Mouse (Mus musculus): ENCODE measurements around the gene Epha6. TPM values are rescaled to one million over a fixed set of nuclear protein-coding genes. Genes with fewer than 3 reads are reported as not detected.
A peak's percentile ranks its signal among the peaks of the same experiment; 100 is the strongest.

Gene Epha6
- polyA plus RNA-seq, 1 experiment from 2014 or later = not detected

DNA sequence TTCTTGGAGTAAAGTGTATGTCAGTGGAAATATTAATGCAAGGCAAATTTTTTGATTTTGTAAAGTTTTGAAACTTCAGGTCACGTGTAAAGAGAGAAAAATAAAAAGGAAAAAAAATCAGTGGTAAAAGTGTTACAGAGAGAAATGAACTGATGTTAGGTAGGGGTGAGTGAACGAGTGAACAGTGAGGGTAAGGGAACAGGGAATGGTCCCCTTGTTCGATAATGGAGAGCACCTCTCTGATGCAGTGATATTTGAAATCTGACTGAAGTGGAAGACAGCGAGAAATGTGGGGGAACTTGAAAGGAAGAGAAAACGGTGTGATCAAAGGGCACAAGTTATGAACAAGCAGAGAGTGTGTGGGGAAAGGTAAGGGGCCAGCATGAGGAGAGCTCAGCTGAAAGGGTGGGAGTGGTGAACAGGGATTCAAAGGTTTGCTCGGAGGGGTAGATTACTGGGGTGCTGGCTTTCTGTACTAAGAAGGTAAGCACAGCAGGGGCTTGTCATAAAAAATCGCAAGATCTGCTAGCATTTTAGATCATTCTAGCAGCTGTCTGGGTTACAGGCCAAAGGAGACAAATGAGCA is 137.0 kb downstream of the Epha6 start:
- TF ChIP-seq EP300 (IDR thresholded peaks at IDR 0.05) = no peak
- TF ChIP-seq CTCF (IDR thresholded peaks at IDR 0.05) = no peak
- Histone ChIP-seq H3K27me3 (replicated peaks; ENCODE audit: insufficient read depth, low read length) (no peaks in the 10 kb centered on the region), H3K9me3 (ENCODE audit: low read length) (no peaks in the 10 kb centered on the region), H3K4me3 (ENCODE audit: low read depth, low read length) (no peak overlapping the region), H3K4me2 (replicated peaks; ENCODE audit: low read depth, low read length) (no peak overlapping the region), H3K27ac (ENCODE audit: low read length) (no peak overlapping the region), H3K36me3 (ENCODE audit: insufficient read depth, low read length) (no peaks in the 10 kb centered on the region), H3K4me1 (ENCODE audit: insufficient read depth, low read depth, low read length) (no peaks in the 10 kb centered on the region), H3K9ac (replicated peaks; ENCODE audit: low read depth) (no peak overlapping the region)
- DNase-seq (ENCODE audit: low spot score) (no peak), ATAC-seq (no peak)
- 50% methylated on average over 7 of the region's 7 CpGs for WGBS

DNA sequence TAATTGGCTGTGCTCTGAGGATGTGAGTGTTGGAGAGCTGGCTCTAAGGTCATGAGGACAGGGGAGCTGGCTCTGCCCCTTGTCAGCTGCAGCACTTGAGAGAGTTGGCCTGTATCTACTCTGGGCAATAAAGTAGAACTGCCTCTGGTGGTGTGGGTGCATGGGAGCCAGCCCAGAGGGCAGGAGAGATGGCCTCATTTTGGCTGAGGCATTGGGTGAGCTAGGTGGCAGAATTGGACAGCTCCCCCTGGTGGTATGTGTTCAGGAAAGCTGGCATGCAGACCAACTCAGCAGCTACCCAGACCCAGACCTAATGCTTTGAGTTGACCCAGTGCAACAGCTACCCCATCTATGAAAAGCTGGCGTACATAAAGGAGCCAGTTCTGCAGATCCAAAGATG is 170.0 kb downstream of the Epha6 start:
- TF ChIP-seq CTCF (IDR thresholded peaks at IDR 0.05) (peak; percentile 4; the same call in 1 of the 2 replicates), EP300 (IDR thresholded peaks at IDR 0.05) (no peak)
- H3K9me3 ChIP-seq (ENCODE audit: low read length) = no peaks in the 10 kb centered on the region
- H3K4me2 ChIP-seq (replicated peaks; ENCODE audit: low read depth, low read length) = no peak overlapping the region
- H3K27me3 ChIP-seq (replicated peaks; ENCODE audit: insufficient read depth, low read length) = no peaks in the 10 kb centered on the region
- ATAC-seq (no peak), DNase-seq (ENCODE audit: low spot score) (no peak)
- WGBS = 76% methylated on average over 1 of the region's 1 CpGs
- H3K36me3 ChIP-seq (ENCODE audit: insufficient read depth, low read length) = no peaks in the 10 kb centered on the region
- H3K9ac ChIP-seq (replicated peaks; ENCODE audit: low read depth) = no peak overlapping the region
- no peak overlapping the region for H3K27ac ChIP-seq (ENCODE audit: low read length)
- no peak overlapping the region for H3K4me3 ChIP-seq (ENCODE audit: low read depth, low read length)
- H3K4me1 ChIP-seq (ENCODE audit: insufficient read depth, low read depth, low read length) = no peaks in the 10 kb centered on the region

DNA sequence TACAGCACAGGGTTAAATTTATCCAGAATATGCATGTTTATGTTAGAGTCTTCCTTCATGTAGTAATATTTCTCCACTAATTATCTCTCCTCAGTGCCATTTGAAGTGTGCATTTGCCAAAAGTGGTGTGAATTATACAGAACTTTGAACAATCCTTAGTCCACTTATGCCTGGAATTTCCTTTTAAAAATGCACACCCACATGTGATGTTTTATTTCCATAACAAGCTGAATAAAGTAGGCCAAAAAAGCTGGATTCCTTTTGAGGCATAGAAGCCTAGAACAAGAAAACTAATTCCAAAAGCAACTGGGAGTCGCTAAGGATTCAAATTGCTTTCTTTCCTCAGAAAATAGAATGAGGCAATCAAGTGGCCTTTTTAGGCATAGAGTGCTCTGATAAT is 171.1 kb downstream of the Epha6 start:
- ATAC-seq = no peak
- Histone ChIP-seq H3K27me3 (replicated peaks; ENCODE audit: insufficient read depth, low read length) (no peaks in the 10 kb centered on the region), H3K27ac (ENCODE audit: low read length) (no peak overlapping the region), H3K4me3 (ENCODE audit: low read depth, low read length) (no peak overlapping the region), H3K36me3 (ENCODE audit: insufficient read depth, low read length) (no peaks in the 10 kb centered on the region), H3K4me1 (ENCODE audit: insufficient read depth, low read depth, low read length) (no peaks in the 10 kb centered on the region), H3K4me2 (replicated peaks; ENCODE audit: low read depth, low read length) (no peak overlapping the region), H3K9me3 (ENCODE audit: low read length) (no peaks in the 10 kb centered on the region), H3K9ac (replicated peaks; ENCODE audit: low read depth) (no peak overlapping the region)
- DNase-seq (ENCODE audit: low spot score) = no peak
- WGBS = 92% methylated on average over 1 of the region's 1 CpGs
- TF ChIP-seq CTCF (IDR thresholded peaks at IDR 0.05) (no peak), EP300 (IDR thresholded peaks at IDR 0.05) (no peak)

DNA sequence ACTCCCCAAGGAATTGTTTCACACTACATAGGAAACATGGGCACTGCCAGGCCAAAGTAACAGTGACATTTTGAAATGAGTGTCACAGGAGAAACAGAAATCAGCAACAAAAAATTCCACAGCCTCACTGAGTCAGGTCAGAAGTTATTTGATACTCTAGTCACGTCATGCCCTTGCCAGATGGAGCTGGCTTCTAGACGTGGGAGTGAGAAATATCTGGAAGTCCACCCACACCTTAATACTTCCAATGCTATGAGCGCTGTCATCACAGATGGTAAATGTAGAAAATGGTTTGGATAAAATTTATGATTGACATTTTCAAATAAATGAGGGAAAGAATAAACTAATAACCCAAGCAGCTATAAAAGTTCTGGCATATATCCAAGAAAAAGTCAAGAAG is 210.0 kb downstream of the Epha6 start:
- Histone ChIP-seq H3K27ac (ENCODE audit: low read length) (no peak overlapping the region), H3K4me2 (replicated peaks; ENCODE audit: low read depth, low read length) (no peak overlapping the region), H3K9me3 (ENCODE audit: low read length) (no peaks in the 10 kb centered on the region), H3K4me1 (ENCODE audit: insufficient read depth, low read depth, low read length) (no peaks in the 10 kb centered on the region), H3K27me3 (replicated peaks; ENCODE audit: insufficient read depth, low read length) (no peaks in the 10 kb centered on the region), H3K4me3 (ENCODE audit: low read depth, low read length) (no peak overlapping the region), H3K36me3 (ENCODE audit: insufficient read depth, low read length) (no peaks in the 10 kb centered on the region), H3K9ac (replicated peaks; ENCODE audit: low read depth) (no peak overlapping the region)
- ATAC-seq = no peak
- TF ChIP-seq EP300 (IDR thresholded peaks at IDR 0.05) (no peak), CTCF (IDR thresholded peaks at IDR 0.05) (no peak)
- no peak for DNase-seq (ENCODE audit: low spot score)
- 58% methylated on average over 3 of the region's 3 CpGs for WGBS

DNA sequence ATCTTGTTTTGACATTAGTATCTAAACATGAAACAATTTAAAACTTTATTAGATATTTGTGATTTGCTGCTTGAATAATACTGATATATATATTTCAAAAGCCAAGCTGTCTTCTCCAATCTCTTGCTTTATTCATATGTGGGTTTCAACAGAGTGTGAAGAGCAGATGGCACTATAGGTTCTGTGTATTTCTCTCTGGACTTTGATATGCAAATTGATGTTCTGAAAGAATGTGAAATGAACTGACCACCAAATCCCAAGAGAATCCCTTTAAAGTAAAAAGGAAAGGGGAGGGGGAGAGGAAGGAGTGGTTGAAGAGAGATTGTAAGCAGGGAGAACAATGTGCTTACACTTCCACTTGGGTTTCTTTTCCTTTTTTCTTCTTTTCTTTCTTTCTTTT is 212.4 kb downstream of the Epha6 start:
- Histone ChIP-seq H3K4me3 (ENCODE audit: low read depth, low read length) (no peak overlapping the region), H3K9ac (replicated peaks; ENCODE audit: low read depth) (no peak overlapping the region), H3K27me3 (replicated peaks; ENCODE audit: insufficient read depth, low read length) (no peaks in the 10 kb centered on the region), H3K27ac (ENCODE audit: low read length) (no peak overlapping the region), H3K9me3 (ENCODE audit: low read length) (no peaks in the 10 kb centered on the region), H3K4me2 (replicated peaks; ENCODE audit: low read depth, low read length) (no peak overlapping the region), H3K36me3 (ENCODE audit: insufficient read depth, low read length) (no peaks in the 10 kb centered on the region), H3K4me1 (ENCODE audit: insufficient read depth, low read depth, low read length) (no peaks in the 10 kb centered on the region)
- TF ChIP-seq EP300 (IDR thresholded peaks at IDR 0.05) = no peak
- TF ChIP-seq CTCF (IDR thresholded peaks at IDR 0.05) = no peak
- ATAC-seq = no peak
- no peak for DNase-seq (ENCODE audit: low spot score)

DNA sequence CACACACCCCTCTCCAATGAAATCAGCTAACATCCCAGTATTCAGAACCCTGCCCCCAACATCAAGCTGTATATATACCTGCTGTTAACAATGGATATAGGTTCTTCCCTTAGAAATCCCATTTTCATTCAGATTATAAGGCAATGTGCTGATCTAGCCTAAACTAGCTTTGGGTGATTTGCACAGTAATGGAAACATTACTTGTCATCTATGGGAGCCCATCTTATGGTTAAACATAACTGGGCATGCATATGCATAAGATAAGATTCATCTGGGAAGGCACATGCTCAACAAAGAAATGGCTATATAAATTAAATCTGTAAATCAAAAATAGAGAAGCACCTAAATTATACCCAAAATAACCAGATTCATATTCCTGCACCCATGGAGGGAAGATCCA is 230.2 kb downstream of the Epha6 start:
- DNase-seq (ENCODE audit: low spot score) (no peak), ATAC-seq (no peak)
- Histone ChIP-seq H3K4me3 (ENCODE audit: low read depth, low read length) (no peak overlapping the region), H3K4me2 (replicated peaks; ENCODE audit: low read depth, low read length) (no peak overlapping the region), H3K4me1 (ENCODE audit: insufficient read depth, low read depth, low read length) (no peaks in the 10 kb centered on the region), H3K36me3 (ENCODE audit: insufficient read depth, low read length) (no peaks in the 10 kb centered on the region), H3K27ac (ENCODE audit: low read length) (no peak overlapping the region), H3K9ac (replicated peaks; ENCODE audit: low read depth) (no peak overlapping the region), H3K9me3 (ENCODE audit: low read length) (no peaks in the 10 kb centered on the region), H3K27me3 (replicated peaks; ENCODE audit: insufficient read depth, low read length) (no peaks in the 10 kb centered on the region)
- TF ChIP-seq CTCF (IDR thresholded peaks at IDR 0.05) (no peak), EP300 (IDR thresholded peaks at IDR 0.05) (no peak)

DNA sequence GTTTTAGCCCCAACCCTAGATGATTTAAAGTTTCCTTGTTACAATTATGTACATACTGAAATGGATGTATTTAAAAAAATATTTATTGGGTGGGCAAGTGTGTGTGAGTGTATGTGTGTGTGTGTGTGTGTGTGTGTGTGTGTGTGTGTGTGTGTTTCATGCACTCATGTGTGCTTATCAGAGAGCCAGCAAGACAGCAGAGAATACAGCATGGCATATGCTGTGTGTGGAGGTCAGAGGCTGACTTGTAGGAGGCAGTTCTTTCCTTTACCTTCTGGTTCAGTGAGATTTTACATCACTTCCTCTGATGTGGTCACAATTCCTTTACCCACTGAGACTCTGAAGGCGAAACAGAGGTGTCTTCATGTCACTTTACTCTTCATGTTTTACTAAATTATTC is 321.4 kb downstream of the Epha6 start:
- TF ChIP-seq EP300 (IDR thresholded peaks at IDR 0.05) (no peak), CTCF (IDR thresholded peaks at IDR 0.05) (no peak)

More for the DNA sequence above, 321.4 kb downstream of the Epha6 start:
- Histone ChIP-seq H3K4me2 (replicated peaks; ENCODE audit: low read depth, low read length) (no peak overlapping the region), H3K4me1 (ENCODE audit: insufficient read depth, low read depth, low read length) (no peaks in the 10 kb centered on the region), H3K36me3 (ENCODE audit: insufficient read depth, low read length) (no peaks in the 10 kb centered on the region), H3K4me3 (ENCODE audit: low read depth, low read length) (no peak overlapping the region), H3K9ac (replicated peaks; ENCODE audit: low read depth) (no peak overlapping the region), H3K9me3 (ENCODE audit: low read length) (no peaks in the 10 kb centered on the region), H3K27me3 (replicated peaks; ENCODE audit: insufficient read depth, low read length) (no peaks in the 10 kb centered on the region), H3K27ac (ENCODE audit: low read length) (no peak overlapping the region)
- no peak for ATAC-seq
- no peak for DNase-seq (ENCODE audit: low spot score)
- WGBS = 61% methylated on average over 1 of the region's 1 CpGs

All from lung, postnatal 0 days (tissue).